In the genomic region with DNA sequence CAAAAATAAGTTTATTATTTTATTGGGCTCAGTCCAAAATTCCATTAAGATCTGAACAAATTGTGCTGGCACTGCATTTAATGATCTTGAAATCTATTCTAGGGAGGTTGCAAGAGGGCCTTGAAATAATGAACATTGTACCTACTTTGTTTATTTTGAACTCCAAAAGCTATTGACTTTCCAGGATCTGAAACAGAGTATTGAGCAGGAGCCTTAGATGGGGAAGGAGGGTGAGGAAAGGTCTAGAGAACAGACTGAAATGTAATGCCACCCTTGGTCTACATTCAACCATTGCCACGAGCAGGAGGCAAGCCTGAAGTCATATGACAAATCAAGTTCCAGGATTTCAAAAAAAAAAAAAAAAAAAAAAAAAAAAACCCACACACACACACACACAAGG, we compare ENCODE assay signal across 16 mouse cellular contexts.
"Had no signal": no experiment of that assay in that cellular context is flagged by ENCODE, and none has a peak within 500 bp of the region (broad histone marks: within the 10 kb centered on the region; RNA-seq: fewer than 3 reads in every experiment).

No protein-coding gene starts in this region.

- H3K9ac ChIP-seq: neural tube, embryonic 13.5 days; neural tube, embryonic 15.5 days; stomach, embryonic 15.5 days had no signal

- H3K4me3 ChIP-seq: neural tube, embryonic 13.5 days; neural tube, embryonic 15.5 days; stomach, embryonic 15.5 days had no signal

- H3K27me3 ChIP-seq: neural tube, embryonic 13.5 days; neural tube, embryonic 15.5 days; stomach, embryonic 15.5 days had no signal

- H3K4me1 ChIP-seq: neural tube, embryonic 13.5 days; neural tube, embryonic 15.5 days; stomach, embryonic 15.5 days had no signal

- H3K9me3 ChIP-seq: neural tube, embryonic 13.5 days; neural tube, embryonic 15.5 days; stomach, embryonic 15.5 days had no signal

- H3K27ac ChIP-seq: neural tube, embryonic 13.5 days; neural tube, embryonic 15.5 days; stomach, embryonic 15.5 days; stomach, postnatal 0 days had no signal

- DNase-seq: retina, postnatal 1 day; right cerebral cortex, adult 18-20 months; right cerebral cortex, postnatal 14 days; right cerebral cortex, postnatal 25 days; right cerebral cortex, postnatal 4 days; spleen, adult 18-20 months; thymus, adult 18-20 months; thymus, adult 2 months; thymus, postnatal 14 days; thymus, postnatal 25 days; thymus, postnatal 36 days; thymus, postnatal 4 days had no signal

- H3K36me3 ChIP-seq: neural tube, embryonic 13.5 days; neural tube, embryonic 15.5 days; stomach, embryonic 15.5 days had no signal

- H3K4me2 ChIP-seq: neural tube, embryonic 13.5 days; neural tube, embryonic 15.5 days; stomach, embryonic 15.5 days had no signal
